Mouse (Mus musculus): ENCODE data around the gene Nin. TPM values are rescaled to one million over a fixed set of nuclear protein-coding genes. Genes with fewer than 3 reads are reported as not detected.

Gene Nin
- total and polyA plus RNA-seq, 2 experiments: 1.1 to 2.1 TPM

- H3K9ac ChIP-seq (ENCODE audit: low read depth, low read length): no peak overlapping the region
- DNase-seq (ENCODE audit: extremely low read depth, low read depth, low spot score): no peak
- no peak overlapping the region for H3K27ac ChIP-seq (replicated peaks; ENCODE audit: insufficient read depth, low read depth, low read length)
- H3K79me2 ChIP-seq (ENCODE audit: control insufficient read depth, insufficient read depth, low read length): no peaks in the 10 kb centered on the region
- H3K4me1 ChIP-seq (ENCODE audit: control insufficient read depth, insufficient read depth, low read length): no peaks in the 10 kb centered on the region
- no peaks in the 10 kb centered on the region for H3K27me3 ChIP-seq (ENCODE audit: control insufficient read depth, insufficient read depth, low read length)
- TF ChIP-seq POLR2A (IDR thresholded peaks at IDR 0.05; ENCODE audit: extremely low read depth, insufficient read depth, low read length) (no peak), CTCF (IDR thresholded peaks at IDR 0.05; ENCODE audit: low read depth, low read length) (no peak)
- H3K4me3 ChIP-seq (ENCODE audit: insufficient read depth, low read depth, low read length): no peak overlapping the region
- WGBS: 81% methylated on average over 3 of the region's 3 CpGs
- H3K36me3 ChIP-seq (ENCODE audit: control insufficient read depth, insufficient read depth, low read length): no peaks in the 10 kb centered on the region
Measured at GRCm38 (mm10) chr12:70097316-70097715, 16.2 kb downstream of the Nin start.

- Histone ChIP-seq H3K4me3 (ENCODE audit: insufficient read depth, low read depth, low read length) (no peak overlapping the region), H3K4me1 (ENCODE audit: control insufficient read depth, insufficient read depth, low read length) (no peaks in the 10 kb centered on the region; the same call in 1 of the 2 replicates), H3K27me3 (ENCODE audit: control insufficient read depth, insufficient read depth, low read length) (no peaks in the 10 kb centered on the region), H3K9ac (ENCODE audit: low read depth, low read length) (no peak overlapping the region), H3K36me3 (ENCODE audit: control insufficient read depth, insufficient read depth, low read length) (no peaks in the 10 kb centered on the region), H3K27ac (replicated peaks; ENCODE audit: insufficient read depth, low read depth, low read length) (no peak overlapping the region), H3K79me2 (ENCODE audit: control insufficient read depth, insufficient read depth, low read length) (no peaks in the 10 kb centered on the region)
- 85% methylated on average over 6 of the region's 6 CpGs for WGBS
- no peak for DNase-seq (ENCODE audit: extremely low read depth, low read depth, low spot score)
- TF ChIP-seq POLR2A (IDR thresholded peaks at IDR 0.05; ENCODE audit: extremely low read depth, insufficient read depth, low read length) (no peak), CTCF (IDR thresholded peaks at IDR 0.05; ENCODE audit: low read depth, low read length) (no peak)
Measured at GRCm38 (mm10) chr12:70093266-70093893, 20.1 kb downstream of the Nin start.

GRCm38 (mm10) chr12:70088297-70088696, 25.2 kb downstream of the Nin start:
- DNase-seq (ENCODE audit: extremely low read depth, low read depth, low spot score): no peak
- TF ChIP-seq POLR2A (IDR thresholded peaks at IDR 0.05; ENCODE audit: extremely low read depth, insufficient read depth, low read length) (no peak), CTCF (IDR thresholded peaks at IDR 0.05; ENCODE audit: low read depth, low read length) (no peak)
- 89% methylated on average over 4 of the region's 4 CpGs for WGBS

GRCm38 (mm10) chr12:70085351-70085750, 28.2 kb downstream of the Nin start:
- Histone ChIP-seq H3K27me3 (ENCODE audit: control insufficient read depth, insufficient read depth, low read length) (no peaks in the 10 kb centered on the region), H3K36me3 (ENCODE audit: control insufficient read depth, insufficient read depth, low read length) (no peaks in the 10 kb centered on the region), H3K27ac (replicated peaks; ENCODE audit: insufficient read depth, low read depth, low read length) (no peak overlapping the region), H3K4me1 (ENCODE audit: control insufficient read depth, insufficient read depth, low read length) (no peaks in the 10 kb centered on the region), H3K79me2 (ENCODE audit: control insufficient read depth, insufficient read depth, low read length) (no peaks in the 10 kb centered on the region), H3K4me3 (ENCODE audit: insufficient read depth, low read depth, low read length) (no peak overlapping the region), H3K9ac (ENCODE audit: low read depth, low read length) (no peak overlapping the region)
- no peak for TF ChIP-seq CTCF (IDR thresholded peaks at IDR 0.05; ENCODE audit: low read depth, low read length)
- no peak for TF ChIP-seq POLR2A (IDR thresholded peaks at IDR 0.05; ENCODE audit: extremely low read depth, insufficient read depth, low read length)
- DNase-seq (ENCODE audit: extremely low read depth, low read depth, low spot score): no peak
- WGBS: 76% methylated on average over 3 of the region's 3 CpGs

More at GRCm38 (mm10) chr12:70088297-70088696, 25.2 kb downstream of the Nin start:
- Histone ChIP-seq H3K36me3 (ENCODE audit: control insufficient read depth, insufficient read depth, low read length) (no peaks in the 10 kb centered on the region), H3K4me3 (ENCODE audit: insufficient read depth, low read depth, low read length) (no peak overlapping the region), H3K9ac (ENCODE audit: low read depth, low read length) (no peak overlapping the region), H3K27me3 (ENCODE audit: control insufficient read depth, insufficient read depth, low read length) (no peaks in the 10 kb centered on the region), H3K79me2 (ENCODE audit: control insufficient read depth, insufficient read depth, low read length) (no peaks in the 10 kb centered on the region), H3K27ac (replicated peaks; ENCODE audit: insufficient read depth, low read depth, low read length) (no peak overlapping the region), H3K4me1 (ENCODE audit: control insufficient read depth, insufficient read depth, low read length) (no peaks in the 10 kb centered on the region; the same call in 1 of the 2 replicates)

GRCm38 (mm10) chr12:70084198-70084597, 29.3 kb downstream of the Nin start:
- 98% methylated on average over 5 of the region's 5 CpGs for WGBS
- TF ChIP-seq POLR2A (IDR thresholded peaks at IDR 0.05; ENCODE audit: extremely low read depth, insufficient read depth, low read length) (no peak), CTCF (IDR thresholded peaks at IDR 0.05; ENCODE audit: low read depth, low read length) (no peak)

GRCm38 (mm10) chr12:70083737-70084136, 29.8 kb downstream of the Nin start:
- TF ChIP-seq POLR2A (IDR thresholded peaks at IDR 0.05; ENCODE audit: extremely low read depth, insufficient read depth, low read length) (no peak), CTCF (IDR thresholded peaks at IDR 0.05; ENCODE audit: low read depth, low read length) (no peak)
- no peaks in the 10 kb centered on the region for H3K79me2 ChIP-seq (ENCODE audit: control insufficient read depth, insufficient read depth, low read length)
- H3K4me3 ChIP-seq (ENCODE audit: insufficient read depth, low read depth, low read length): no peak overlapping the region
- WGBS: 98% methylated on average over 4 of the region's 4 CpGs
- no peaks in the 10 kb centered on the region for H3K27me3 ChIP-seq (ENCODE audit: control insufficient read depth, insufficient read depth, low read length)
- H3K36me3 ChIP-seq (ENCODE audit: control insufficient read depth, insufficient read depth, low read length): no peaks in the 10 kb centered on the region
- no peak for DNase-seq (ENCODE audit: extremely low read depth, low read depth, low spot score)
- H3K27ac ChIP-seq (replicated peaks; ENCODE audit: insufficient read depth, low read depth, low read length): no peak overlapping the region
- H3K4me1 ChIP-seq (ENCODE audit: control insufficient read depth, insufficient read depth, low read length): no peaks in the 10 kb centered on the region
- no peak overlapping the region for H3K9ac ChIP-seq (ENCODE audit: low read depth, low read length)

More at GRCm38 (mm10) chr12:70084198-70084597, 29.3 kb downstream of the Nin start:
- no peak overlapping the region for H3K27ac ChIP-seq (replicated peaks; ENCODE audit: insufficient read depth, low read depth, low read length)
- no peaks in the 10 kb centered on the region for H3K79me2 ChIP-seq (ENCODE audit: control insufficient read depth, insufficient read depth, low read length)
- H3K36me3 ChIP-seq (ENCODE audit: control insufficient read depth, insufficient read depth, low read length): no peaks in the 10 kb centered on the region
- no peak overlapping the region for H3K4me3 ChIP-seq (ENCODE audit: insufficient read depth, low read depth, low read length)
- no peaks in the 10 kb centered on the region for H3K27me3 ChIP-seq (ENCODE audit: control insufficient read depth, insufficient read depth, low read length)
- no peaks in the 10 kb centered on the region for H3K4me1 ChIP-seq (ENCODE audit: control insufficient read depth, insufficient read depth, low read length)
- DNase-seq (ENCODE audit: extremely low read depth, low read depth, low spot score): no peak
- H3K9ac ChIP-seq (ENCODE audit: low read depth, low read length): no peak overlapping the region
